Mouse (Mus musculus) ovary, postnatal 14 days (tissue): ENCODE measurements at regions not wholly inside any gene's neighbourhood (a gene's known extent, or its start where the extent isn't known, plus 50 kb on each side); places are given as distances from the start of the nearest gene placed in this dataset.
A peak's percentile ranks its signal among the peaks of the same experiment; 100 is the strongest.

Experiments
- DNase-seq: peaks from one replicate; pipeline ENCODE4 v3.0.0; 2022; ENCODE audit warnings: low spot score

GRCm38 (mm10) chr6:13305873-13306272 is 81.1 kb upstream of the Vwde start:
- no peak for DNase-seq

- no peak for DNase-seq
Measured at GRCm38 (mm10) chr6:13298171-13298570, 73.4 kb upstream of the Vwde start.

- no peak for DNase-seq
Measured at GRCm38 (mm10) chr6:13297110-13297509, 72.3 kb upstream of the Vwde start.

- DNase-seq = no peak
Measured at GRCm38 (mm10) chr6:13296041-13296440, 71.3 kb upstream of the Vwde start.

- DNase-seq = no peak
Measured at GRCm38 (mm10) chr6:13294393-13294792, 69.6 kb upstream of the Vwde start.

- DNase-seq = no peak
Measured at GRCm38 (mm10) chr6:13288500-13288899, 63.7 kb upstream of the Vwde start.

GRCm38 (mm10) chr6:13287812-13288211 is 63.0 kb upstream of the Vwde start:
- no peak for DNase-seq

- DNase-seq = no peak
Measured at GRCm38 (mm10) chr6:13286542-13287273, 61.9 kb upstream of the Vwde start.

- peak; percentile 10 for DNase-seq
Measured at GRCm38 (mm10) chr6:13280835-13281234, 56.1 kb upstream of the Vwde start.
